ENCODE assay signal across 14 mouse cellular contexts in genomic region chr10:44114611-44115010, GRCm38 (mm10).
"Had no signal": no experiment of that assay in that cellular context is flagged by ENCODE, and none has a peak within 500 bp of the region (broad histone marks: within the 10 kb centered on the region; RNA-seq: fewer than 3 reads in every experiment).

No protein-coding gene starts in this region.

- H3K4me2 ChIP-seq: hindbrain, embryonic 15.5 days; limb, embryonic 13.5 days; midbrain, embryonic 12.5 days; neural tube, embryonic 13.5 days had no signal

- H3K36me3 ChIP-seq: hindbrain, embryonic 15.5 days; limb, embryonic 13.5 days; midbrain, embryonic 12.5 days; neural tube, embryonic 13.5 days had no signal

- H3K27me3 ChIP-seq: hindbrain, embryonic 15.5 days; limb, embryonic 13.5 days; midbrain, embryonic 12.5 days; neural tube, embryonic 13.5 days had no signal

- H3K9ac ChIP-seq: hindbrain, embryonic 15.5 days; limb, embryonic 13.5 days; liver, embryonic 14.5 days; midbrain, embryonic 12.5 days; neural tube, embryonic 13.5 days had no signal

- ATAC-seq: midbrain, embryonic 16.5 days had no signal

- H3K9me3 ChIP-seq: hindbrain, embryonic 15.5 days; limb, embryonic 13.5 days; midbrain, embryonic 12.5 days; neural tube, embryonic 13.5 days had no signal

- H3K27ac ChIP-seq: hindbrain, embryonic 15.5 days; limb, embryonic 13.5 days; liver, embryonic 14.5 days; midbrain, embryonic 12.5 days; neural tube, embryonic 13.5 days had no signal

- H3K4me3 ChIP-seq: hindbrain, embryonic 15.5 days; limb, embryonic 13.5 days; midbrain, embryonic 12.5 days; neural tube, embryonic 13.5 days had no signal

- DNase-seq: left cerebral cortex, postnatal 4 days; lung, adult 2 months; lung, postnatal 14 days; retina, postnatal 1 day; right cerebral cortex, postnatal 4 days; spleen, adult 18-20 months; thymus, adult 2 months; thymus, postnatal 25 days had no signal

- H3K4me1 ChIP-seq: hindbrain, embryonic 15.5 days; limb, embryonic 13.5 days; midbrain, embryonic 12.5 days; neural tube, embryonic 13.5 days had no signal
